Mouse (Mus musculus) lung, postnatal 0 days (tissue): Measurements from ENCODE around the gene Cdk4.

Source experiments
- CTCF ChIP-seq: IDR thresholded peaks from 2 replicates; pipeline ENCODE4 v1.5.1; 2016; ENCODE audit warnings: antibody characterized with exemption, mild to moderate bottlenecking
- EP300 ChIP-seq: IDR thresholded peaks from 2 replicates; pipeline ENCODE4 v1.6.1; 2016; ENCODE audit warnings: antibody characterized with exemption, mild to moderate bottlenecking, control low read depth

GRCm38 (mm10) chr10:127059968-127060916, 3.1 kb upstream of the Cdk4 start, which contains the start of gene March9:
- TF ChIP-seq CTCF: no peak
- no peak for TF ChIP-seq EP300
